Mouse (Mus musculus): Measurements from ENCODE around the gene Supt6.

DNA sequence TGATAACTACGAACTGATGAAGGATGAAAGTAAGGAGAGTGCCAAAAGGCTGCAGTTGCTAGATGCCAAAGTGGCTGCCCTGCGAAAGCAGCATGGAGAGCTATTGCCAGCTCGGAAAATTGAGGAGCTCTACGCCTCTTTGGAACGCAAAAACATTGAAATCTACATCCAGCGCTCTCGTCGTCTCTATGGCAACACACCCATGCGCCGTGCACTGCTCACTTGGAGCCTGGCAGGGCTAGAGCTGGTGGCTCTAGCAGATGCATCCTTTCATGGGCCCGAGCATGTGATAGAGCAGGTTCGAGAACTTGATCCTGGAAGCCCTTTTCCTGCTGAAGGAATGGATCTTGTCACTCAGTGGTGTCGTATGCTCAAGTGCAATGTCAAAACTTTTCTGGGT is 26.2 kb upstream of the Supt6 start:
- TF ChIP-seq CTCF (IDR thresholded peaks at IDR 0.05; ENCODE audit: control insufficient read depth, insufficient read depth, low read length) (no peak), POLR2A (IDR thresholded peaks at IDR 0.05; ENCODE audit: borderline replicate concordance, control insufficient read depth, low read depth, low read length) (no peak)
